Mouse (Mus musculus) limb, embryonic 15.5 days (tissue): Measurements from ENCODE around the gene Ak4. TPM values are rescaled to one million over a fixed set of nuclear protein-coding genes. Genes with fewer than 3 reads are reported as not detected.

Source experiments
- polyA plus RNA-seq: library from polyadenylated mRNA; unstranded; fragments of >200 nt; fragmentation: Nextera tagmentation; extraction: Ambion mirVana; gene quantifications from 2 replicates; pipeline ENCODE4 v1.2.1, GENCODE M21; 2015

Ak4 gene
- polyA plus RNA-seq, 1 experiment from 2014 or later, result 26.3 TPM

Other genes starting within 250 kb of the Ak4 start
- 99.7 and 99.9 TPM in 2 replicates for gene Jak1, start 154.0 kb upstream of the Ak4 start, polyA plus RNA-seq
- 0.45 and 1.3 TPM in 2 replicates for gene Dnajc6, start 77.4 kb downstream of the Ak4 start, polyA plus RNA-seq
- 110 and 111 TPM in 2 replicates for gene Leprot, start 228.4 kb downstream of the Ak4 start, polyA plus RNA-seq